Mouse (Mus musculus): Measurements from ENCODE around the gene Ces1d. TPM values are rescaled to one million over a fixed set of nuclear protein-coding genes. Genes with fewer than 3 reads are reported as not detected.
"Not testable (repeated sequence)": the region's sequence is repeated elsewhere in the genome, so short reads cannot be mapped to it uniquely, and the experiment has no call there.

Ces1d gene
- polyA plus RNA-seq, 1 experiment from 2014 or later, result 0.12 TPM

DNA sequence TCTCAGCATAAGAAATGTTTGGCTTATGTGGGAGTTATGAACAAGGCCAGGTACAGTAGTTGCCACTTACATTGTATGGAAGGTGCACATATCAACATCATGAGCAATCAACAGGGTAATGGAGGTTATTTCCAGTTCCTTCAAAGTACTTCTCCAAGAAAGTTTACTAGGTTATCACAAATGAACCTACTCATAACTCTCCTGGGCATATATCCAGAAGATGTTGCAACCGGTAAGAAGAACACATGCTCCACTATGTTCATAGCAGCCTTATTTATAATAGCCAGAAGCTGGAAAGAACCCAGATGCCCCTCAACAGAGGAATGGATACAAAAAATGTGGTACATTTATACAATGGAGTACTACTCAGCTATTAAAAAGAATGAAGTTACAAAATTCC lies 28.8 kb upstream of the Ces1d start:
- not testable (repeated sequence) for H3K9me3 ChIP-seq (ENCODE audit: control insufficient read depth, low read length); H3K9ac ChIP-seq (ENCODE audit: low read length); H3K27ac ChIP-seq (ENCODE audit: low read depth, low read length); DNase-seq (ENCODE audit: low spot score); ATAC-seq (replicated peaks; ENCODE audit: low FRiP score); H3K4me1 ChIP-seq (replicated peaks; ENCODE audit: control insufficient read depth, insufficient read depth, low read length); H3K36me3 ChIP-seq (ENCODE audit: control insufficient read depth, insufficient read depth, low read length); H3K4me2 ChIP-seq (ENCODE audit: low read depth, low read length, severe bottlenecking); H3K27me3 ChIP-seq (ENCODE audit: control insufficient read depth, insufficient read depth, low read length); H3K4me3 ChIP-seq (ENCODE audit: low read depth, low read length)
- WGBS, result 97% methylated on average over 1 of the region's 1 CpGs

DNA sequence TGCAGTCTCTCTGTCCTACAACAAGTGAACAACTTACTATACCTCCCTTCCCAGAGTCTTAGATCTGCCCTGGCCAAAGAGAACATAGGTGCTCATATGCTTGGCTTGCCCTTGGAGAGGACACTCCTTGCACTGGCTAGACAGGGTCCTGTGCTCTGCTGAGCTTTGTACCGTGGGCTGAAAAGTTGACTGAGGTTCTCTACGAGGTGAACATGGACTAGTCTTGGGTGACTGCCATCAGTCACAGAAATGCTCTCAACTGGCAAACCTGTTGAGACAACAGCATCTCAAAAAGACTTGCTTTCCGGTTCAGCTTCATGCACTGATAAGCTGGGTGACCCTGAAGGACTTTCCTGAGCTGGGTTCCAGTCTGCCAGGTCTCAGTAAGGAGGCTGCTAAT lies 24.3 kb upstream of the Ces1d start:
- no peak for DNase-seq (ENCODE audit: low spot score)
- no peak overlapping the region for H3K4me3 ChIP-seq (ENCODE audit: low read depth, low read length)
- no peak overlapping the region for H3K9ac ChIP-seq (ENCODE audit: low read length)
- no peak for ATAC-seq (replicated peaks; ENCODE audit: low FRiP score)
- no peaks in the 10 kb centered on the region for H3K36me3 ChIP-seq (ENCODE audit: control insufficient read depth, insufficient read depth, low read length)
- no peak overlapping the region for H3K27ac ChIP-seq (ENCODE audit: low read depth, low read length)
- no peaks in the 10 kb centered on the region for H3K27me3 ChIP-seq (ENCODE audit: control insufficient read depth, insufficient read depth, low read length)
- H3K4me1 ChIP-seq (replicated peaks; ENCODE audit: control insufficient read depth, insufficient read depth, low read length), result no peaks in the 10 kb centered on the region
- 81% methylated on average over 3 of the region's 3 CpGs for WGBS
- H3K4me2 ChIP-seq (ENCODE audit: low read depth, low read length, severe bottlenecking), result no peak overlapping the region
- no peaks in the 10 kb centered on the region for H3K9me3 ChIP-seq (ENCODE audit: control insufficient read depth, low read length)

DNA sequence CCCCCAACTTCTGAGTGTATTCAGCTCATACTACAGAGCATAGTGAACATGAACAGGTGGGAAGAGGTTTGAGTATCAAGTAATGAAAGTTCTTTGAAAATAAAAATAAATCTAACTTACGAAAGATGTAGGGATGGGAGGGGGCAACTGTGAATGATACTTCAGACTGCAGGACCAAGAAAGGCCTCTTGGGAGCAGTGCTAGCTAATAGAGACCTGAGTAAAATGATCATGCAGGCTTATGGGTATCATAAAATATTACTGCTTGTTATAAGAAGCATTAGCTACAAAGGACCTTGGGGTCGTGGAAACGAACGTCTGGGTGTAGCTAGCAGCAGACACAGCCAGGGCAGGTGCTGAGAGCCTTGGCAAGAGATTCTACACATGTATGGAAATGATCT lies 20.2 kb upstream of the Ces1d start:
- DNase-seq (ENCODE audit: low spot score) (no peak), ATAC-seq (replicated peaks; ENCODE audit: low FRiP score) (no peak)
- H3K27ac ChIP-seq (ENCODE audit: low read depth, low read length), result no peak overlapping the region
- no peaks in the 10 kb centered on the region for H3K9me3 ChIP-seq (ENCODE audit: control insufficient read depth, low read length)
- no peak overlapping the region for H3K4me2 ChIP-seq (ENCODE audit: low read depth, low read length, severe bottlenecking)
- no peak overlapping the region for H3K4me3 ChIP-seq (ENCODE audit: low read depth, low read length)
- H3K9ac ChIP-seq (ENCODE audit: low read length), result no peak overlapping the region
- H3K27me3 ChIP-seq (ENCODE audit: control insufficient read depth, insufficient read depth, low read length), result no peaks in the 10 kb centered on the region
- 86% methylated on average over 4 of the region's 4 CpGs for WGBS
- no peaks in the 10 kb centered on the region for H3K4me1 ChIP-seq (replicated peaks; ENCODE audit: control insufficient read depth, insufficient read depth, low read length)
- H3K36me3 ChIP-seq (ENCODE audit: control insufficient read depth, insufficient read depth, low read length), result no peaks in the 10 kb centered on the region

DNA sequence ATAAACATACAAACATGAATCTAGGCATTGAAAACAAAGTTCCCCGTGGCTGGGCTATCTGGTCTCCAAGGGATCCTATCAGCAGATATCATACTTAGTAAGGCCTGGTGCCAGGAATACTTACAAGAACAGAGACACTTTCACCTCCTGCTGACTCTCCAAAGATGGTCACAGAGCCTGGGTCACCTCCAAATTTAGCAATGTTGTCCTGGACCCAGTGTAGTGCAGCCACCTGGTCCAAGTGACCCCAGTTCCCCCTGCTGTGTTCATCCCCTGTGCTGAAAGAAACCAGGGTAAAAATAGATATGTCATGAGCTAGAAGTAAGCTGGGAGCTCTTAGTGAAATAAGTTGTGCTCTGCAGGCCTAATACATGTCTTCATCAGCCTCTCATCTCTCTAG lies 19.7 kb upstream of the Ces1d start:
- WGBS, result 86% methylated on average over 1 of the region's 1 CpGs
- Histone ChIP-seq H3K4me1 (replicated peaks; ENCODE audit: control insufficient read depth, insufficient read depth, low read length) (no peaks in the 10 kb centered on the region), H3K27ac (ENCODE audit: low read depth, low read length) (no peak overlapping the region), H3K36me3 (ENCODE audit: control insufficient read depth, insufficient read depth, low read length) (no peaks in the 10 kb centered on the region), H3K4me2 (ENCODE audit: low read depth, low read length, severe bottlenecking) (no peak overlapping the region), H3K9ac (ENCODE audit: low read length) (no peak overlapping the region), H3K4me3 (ENCODE audit: low read depth, low read length) (no peak overlapping the region), H3K27me3 (ENCODE audit: control insufficient read depth, insufficient read depth, low read length) (no peaks in the 10 kb centered on the region), H3K9me3 (ENCODE audit: control insufficient read depth, low read length) (no peaks in the 10 kb centered on the region)
- ATAC-seq (replicated peaks; ENCODE audit: low FRiP score) (no peak), DNase-seq (ENCODE audit: low spot score) (no peak)

DNA sequence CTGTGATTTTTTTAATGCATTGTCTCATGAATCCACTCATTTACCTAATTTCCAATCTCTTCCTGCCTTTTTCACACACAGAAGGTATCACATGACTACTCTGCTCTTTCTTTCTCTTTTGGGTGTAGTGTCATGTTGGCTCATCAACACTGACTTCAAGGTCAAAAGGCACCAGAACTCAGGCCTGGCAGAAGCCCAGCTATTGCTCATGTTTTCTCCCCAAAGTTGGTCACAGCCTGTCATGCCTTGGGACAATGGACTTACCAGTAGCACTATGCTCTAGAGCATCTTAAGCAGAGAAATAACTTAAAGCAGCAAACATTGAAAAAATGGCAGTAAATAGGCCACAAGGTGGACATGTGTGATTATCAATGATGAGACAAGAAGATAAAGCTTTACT lies 13.5 kb upstream of the Ces1d start:
- Histone ChIP-seq H3K4me1 (replicated peaks; ENCODE audit: control insufficient read depth, insufficient read depth, low read length) (no peaks in the 10 kb centered on the region), H3K36me3 (ENCODE audit: control insufficient read depth, insufficient read depth, low read length) (no peaks in the 10 kb centered on the region), H3K27me3 (ENCODE audit: control insufficient read depth, insufficient read depth, low read length) (no peaks in the 10 kb centered on the region), H3K9ac (ENCODE audit: low read length) (no peak overlapping the region), H3K27ac (ENCODE audit: low read depth, low read length) (no peak overlapping the region), H3K9me3 (ENCODE audit: control insufficient read depth, low read length) (no peaks in the 10 kb centered on the region), H3K4me3 (ENCODE audit: low read depth, low read length) (no peak overlapping the region), H3K4me2 (ENCODE audit: low read depth, low read length, severe bottlenecking) (no peak overlapping the region)
- no peak for DNase-seq (ENCODE audit: low spot score)
- no peak for ATAC-seq (replicated peaks; ENCODE audit: low FRiP score)

DNA sequence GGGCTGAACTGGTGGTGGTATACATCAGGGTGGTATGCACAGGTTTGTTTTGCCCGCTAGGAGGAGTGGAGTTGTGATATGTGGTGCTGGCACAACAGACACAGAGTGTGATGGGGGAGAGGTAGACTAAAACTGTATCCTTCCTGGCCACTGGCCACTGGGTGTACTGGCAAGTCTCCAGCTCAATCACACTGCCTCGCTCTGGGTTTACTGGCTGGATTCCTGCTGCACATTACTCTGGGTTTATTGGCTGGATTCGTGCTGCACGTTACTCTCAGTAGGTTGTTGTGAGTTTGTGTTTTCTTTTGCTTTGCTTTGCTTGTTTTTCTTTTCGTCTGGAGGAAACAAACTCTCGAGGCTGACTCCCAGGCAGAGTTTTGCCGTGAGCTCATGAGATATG lies 1.5 kb upstream of the Ces1d start:
- H3K4me2 ChIP-seq (ENCODE audit: low read depth, low read length, severe bottlenecking); H3K27me3 ChIP-seq (ENCODE audit: control insufficient read depth, insufficient read depth, low read length); H3K4me1 ChIP-seq (replicated peaks; ENCODE audit: control insufficient read depth, insufficient read depth, low read length); H3K27ac ChIP-seq (ENCODE audit: low read depth, low read length); DNase-seq (ENCODE audit: low spot score); H3K36me3 ChIP-seq (ENCODE audit: control insufficient read depth, insufficient read depth, low read length); H3K9ac ChIP-seq (ENCODE audit: low read length); ATAC-seq (replicated peaks; ENCODE audit: low FRiP score); H3K9me3 ChIP-seq (ENCODE audit: control insufficient read depth, low read length); H3K4me3 ChIP-seq (ENCODE audit: low read depth, low read length): not testable (repeated sequence)
- 81% methylated on average over 7 of the region's 7 CpGs for WGBS

DNA sequence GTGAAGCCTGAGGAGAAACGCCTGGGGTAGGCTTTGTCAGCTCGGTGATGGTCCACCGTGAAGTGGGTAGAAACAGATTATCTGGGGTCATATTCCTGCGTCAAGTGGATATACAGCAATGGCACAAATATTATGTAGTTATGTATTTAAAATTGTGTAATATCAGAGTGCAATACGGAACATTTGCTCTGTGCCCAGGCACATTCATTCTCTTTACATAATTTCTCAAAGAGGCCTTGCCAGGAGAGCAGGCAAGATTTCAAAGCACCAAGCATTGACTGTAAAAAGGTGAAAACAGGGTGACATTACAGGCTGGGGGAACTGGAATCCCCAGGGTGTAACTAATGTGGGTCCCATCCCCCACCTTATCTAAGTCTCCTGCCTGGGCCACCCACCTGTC lies 1.2 kb downstream of the Ces1d start:
- no peaks in the 10 kb centered on the region for H3K9me3 ChIP-seq (ENCODE audit: control insufficient read depth, low read length)
- 90% methylated on average over 5 of the region's 5 CpGs for whole genome bisulfite sequencing
- H3K36me3 ChIP-seq (ENCODE audit: control insufficient read depth, insufficient read depth, low read length), result no peaks in the 10 kb centered on the region
- no peak overlapping the region for H3K9ac ChIP-seq (ENCODE audit: low read length)
- H3K4me3 ChIP-seq (ENCODE audit: low read depth, low read length), result no peak overlapping the region
- H3K4me1 ChIP-seq (replicated peaks; ENCODE audit: control insufficient read depth, insufficient read depth, low read length), result no peaks in the 10 kb centered on the region
- DNase-seq (ENCODE audit: low spot score) (no peak), ATAC-seq (replicated peaks; ENCODE audit: low FRiP score) (no peak)
- no peaks in the 10 kb centered on the region for H3K27me3 ChIP-seq (ENCODE audit: control insufficient read depth, insufficient read depth, low read length)
- no peak overlapping the region for H3K4me2 ChIP-seq (ENCODE audit: low read depth, low read length, severe bottlenecking)
- H3K27ac ChIP-seq (ENCODE audit: low read depth, low read length), result no peak overlapping the region

DNA sequence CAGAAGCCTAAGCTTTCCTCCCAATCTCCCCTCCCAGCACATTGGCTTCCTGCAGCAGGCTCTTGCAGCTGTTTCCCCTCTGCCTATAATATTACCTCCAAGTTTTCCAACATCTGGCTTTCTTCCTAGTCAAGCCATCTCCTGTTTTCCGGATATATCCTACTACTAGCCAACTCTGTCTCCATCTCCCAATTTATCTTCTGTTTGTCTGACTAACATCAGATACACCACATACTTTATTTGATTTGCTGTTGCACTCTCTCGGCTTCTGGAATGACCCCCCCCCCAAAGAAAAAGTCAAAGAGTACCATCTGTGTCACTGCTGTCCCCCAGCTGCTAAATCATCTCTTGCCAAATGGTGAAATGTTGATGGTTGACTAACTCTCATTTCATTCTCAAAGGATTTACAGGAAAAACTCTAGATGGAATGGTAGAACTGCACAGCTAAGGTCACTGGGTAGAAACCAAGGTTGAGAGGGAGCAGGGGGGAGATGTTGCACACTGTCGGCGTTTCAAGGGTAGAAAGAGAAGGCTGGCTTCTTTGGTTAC lies 17.0 kb downstream of the Ces1d start:
- Histone ChIP-seq H3K4me2 (ENCODE audit: low read depth, low read length, severe bottlenecking) (no peak overlapping the region), H3K27me3 (ENCODE audit: control insufficient read depth, insufficient read depth, low read length) (no peaks in the 10 kb centered on the region), H3K4me3 (ENCODE audit: low read depth, low read length) (no peak overlapping the region), H3K9me3 (ENCODE audit: control insufficient read depth, low read length) (no peaks in the 10 kb centered on the region), H3K9ac (ENCODE audit: low read length) (no peak overlapping the region), H3K4me1 (replicated peaks; ENCODE audit: control insufficient read depth, insufficient read depth, low read length) (no peaks in the 10 kb centered on the region), H3K36me3 (ENCODE audit: control insufficient read depth, insufficient read depth, low read length) (no peaks in the 10 kb centered on the region), H3K27ac (ENCODE audit: low read depth, low read length) (no peak overlapping the region)
- DNase-seq (ENCODE audit: low spot score) (no peak), ATAC-seq (replicated peaks; ENCODE audit: low FRiP score) (no peak)
- 94% methylated on average over 4 of the region's 4 CpGs for WGBS

DNA sequence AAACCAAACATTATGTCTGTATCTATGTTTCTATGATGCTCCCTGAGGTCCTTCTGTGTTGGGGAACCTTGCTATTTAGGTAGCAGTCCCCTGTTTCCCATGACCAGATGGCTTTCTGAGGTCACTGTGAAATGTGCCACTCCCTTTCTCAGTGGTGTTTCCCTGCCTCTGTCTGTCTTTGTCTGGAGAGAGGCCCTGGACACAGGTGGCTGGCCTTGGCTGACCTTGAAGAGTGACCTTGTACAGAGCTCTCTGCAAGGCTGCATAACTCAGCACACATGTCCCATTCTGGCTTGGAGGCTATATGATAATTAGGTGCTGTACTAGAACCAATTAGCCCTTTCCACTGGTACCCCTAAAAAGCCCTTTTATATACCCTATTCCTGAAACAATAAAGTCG lies 21.0 kb downstream of the Ces1d start:
- H3K4me1 ChIP-seq (replicated peaks; ENCODE audit: control insufficient read depth, insufficient read depth, low read length), result no peaks in the 10 kb centered on the region
- H3K27ac ChIP-seq (ENCODE audit: low read depth, low read length), result no peak overlapping the region
- ATAC-seq (replicated peaks; ENCODE audit: low FRiP score), result no peak
- H3K4me2 ChIP-seq (ENCODE audit: low read depth, low read length, severe bottlenecking), result no peak overlapping the region
- H3K9me3 ChIP-seq (ENCODE audit: control insufficient read depth, low read length), result no peaks in the 10 kb centered on the region
- H3K9ac ChIP-seq (ENCODE audit: low read length), result no peak overlapping the region
- DNase-seq (ENCODE audit: low spot score), result no peak
- H3K27me3 ChIP-seq (ENCODE audit: control insufficient read depth, insufficient read depth, low read length), result no peaks in the 10 kb centered on the region
- 32% methylated on average over 1 of the region's 1 CpGs for WGBS
- no peak overlapping the region for H3K4me3 ChIP-seq (ENCODE audit: low read depth, low read length)
- no peaks in the 10 kb centered on the region for H3K36me3 ChIP-seq (ENCODE audit: control insufficient read depth, insufficient read depth, low read length)

Measured in forebrain, embryonic 11.5 days (tissue).